Mouse (Mus musculus) forebrain, postnatal 0 days (tissue): Measurements from ENCODE around the gene Prss57. TPM values are rescaled to one million over a fixed set of nuclear protein-coding genes. Genes with fewer than 3 reads are reported as not detected.

Source experiments
- ATAC-seq: fragments of 200-750 bp; cut with Nextera tagmentation; 2 replicates; pipeline ENCODE4 v1.8.0; 2017; ENCODE audit warnings: mild to moderate bottlenecking, moderate library complexity
- DNase-seq: peaks from one replicate; pipeline ENCODE4 v3.0.0-alpha.2; 2015
- H3K27ac ChIP-seq: fragments of 300-500 bp; sonication (generic); 2 replicates; pipeline ENCODE4 v1.5.1; 2014; ENCODE audit warnings: low read depth, mild to moderate bottlenecking, antibody characterized with exemption, low read length, moderate library complexity, mixed read lengths
- H3K27me3 ChIP-seq: fragments of 300-500 bp; sonication (generic); 2 replicates; pipeline ENCODE4 v1.6.1; 2014; ENCODE audit warnings: mild to moderate bottlenecking, low read length, mixed read lengths; ENCODE audit not compliant: insufficient read depth
- H3K36me3 ChIP-seq: fragments of 300-500 bp; sonication (generic); 2 replicates; pipeline ENCODE4 v1.6.1; 2014; ENCODE audit warnings: mild to moderate bottlenecking, moderate library complexity; ENCODE audit not compliant: insufficient read depth
- H3K4me1 ChIP-seq: fragments of 300-500 bp; sonication (generic); 2 replicates; pipeline ENCODE4 v1.6.1; 2014; ENCODE audit warnings: antibody characterized with exemption; ENCODE audit not compliant: insufficient read depth
- H3K4me2 ChIP-seq: fragments of 300-500 bp; sonication (generic); 2 replicates; pipeline ENCODE4 v1.6.1; 2014; ENCODE audit warnings: low read depth, mild to moderate bottlenecking, moderate library complexity
- H3K4me3 ChIP-seq: fragments of 300-500 bp; sonication (generic); 2 replicates; pipeline ENCODE4 v1.5.1; 2014; ENCODE audit warnings: low read depth, low read length, mixed read lengths
- H3K9ac ChIP-seq: fragments of 300-500 bp; sonication (generic); 2 replicates; pipeline ENCODE4 v1.6.1; 2014; ENCODE audit warnings: mild to moderate bottlenecking
- H3K9me3 ChIP-seq: fragments of 300-500 bp; sonication (generic); 2 replicates; pipeline ENCODE4 v1.6.1; 2016; ENCODE audit warnings: low read length
- CTCF ChIP-seq: sonication (generic); IDR thresholded peaks from 2 replicates; pipeline ENCODE4 v1.5.1; 2016; ENCODE audit warnings: antibody characterized with exemption, control low read depth, low read depth
- WGBS: fragments of 180-500 bp; shearing (Covaris S2); extraction: QIAGEN DNeasy Blood & Tissue Kit; methylation state at CpG from one replicate; pipeline ENCODE4 v1.1.7; 2014; 5-methylcytosine and 5-hydroxymethylcytosine counted together
- polyA plus RNA-seq: library from polyadenylated mRNA; unstranded; fragments of >200 nt; fragmentation: Nextera tagmentation; extraction: Ambion mirVana; gene quantifications from 2 replicates; pipeline ENCODE4 v1.2.1, GENCODE M21; 2015
- total RNA-seq: library from RNA; depleted of rRNA; stranded (reverse); fragments of >200 nt; gene quantifications from 2 replicates; pipeline ENCODE4 v1.2.3, GENCODE M21; 2014

Prss57 gene
- total and polyA plus RNA-seq, 2 experiments from 2014 or later, result 0.35 TPM; not detected in 1

DNA sequence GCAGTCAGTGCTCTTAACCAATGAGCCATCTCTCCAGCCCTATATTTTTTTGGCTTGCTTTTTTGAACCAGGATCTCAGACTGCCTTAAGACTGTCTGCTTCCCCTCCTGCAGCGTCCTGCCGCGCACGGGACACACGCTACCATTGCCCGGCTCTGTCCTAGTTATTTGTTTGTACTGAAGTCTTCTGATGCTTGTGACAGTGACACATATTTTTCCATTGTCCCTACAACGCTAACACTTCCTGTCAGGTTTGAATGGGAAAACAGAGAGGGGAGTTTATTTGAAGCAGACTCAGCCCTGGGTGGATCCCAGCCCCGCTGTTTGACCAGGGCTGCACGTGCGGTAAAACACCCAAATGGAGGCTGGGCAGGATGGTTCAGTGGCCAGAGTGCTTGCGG is 18.0 kb upstream of the Prss57 start:
- no peak overlapping the region for H3K27ac ChIP-seq
- peaks cover 9% of the 10 kb centered on the region for H3K4me1 ChIP-seq
- H3K9ac ChIP-seq, result no peak overlapping the region
- no peak overlapping the region for H3K4me3 ChIP-seq
- no peaks in the 10 kb centered on the region for H3K9me3 ChIP-seq
- DNase-seq (no peak), ATAC-seq (no peak)
- no peaks in the 10 kb centered on the region for H3K27me3 ChIP-seq
- TF ChIP-seq CTCF, result no peak
- peaks cover 52% of the 10 kb centered on the region for H3K36me3 ChIP-seq
- 88% methylated on average over 11 of the region's 11 CpGs for WGBS
- H3K4me2 ChIP-seq, result no peak overlapping the region

DNA sequence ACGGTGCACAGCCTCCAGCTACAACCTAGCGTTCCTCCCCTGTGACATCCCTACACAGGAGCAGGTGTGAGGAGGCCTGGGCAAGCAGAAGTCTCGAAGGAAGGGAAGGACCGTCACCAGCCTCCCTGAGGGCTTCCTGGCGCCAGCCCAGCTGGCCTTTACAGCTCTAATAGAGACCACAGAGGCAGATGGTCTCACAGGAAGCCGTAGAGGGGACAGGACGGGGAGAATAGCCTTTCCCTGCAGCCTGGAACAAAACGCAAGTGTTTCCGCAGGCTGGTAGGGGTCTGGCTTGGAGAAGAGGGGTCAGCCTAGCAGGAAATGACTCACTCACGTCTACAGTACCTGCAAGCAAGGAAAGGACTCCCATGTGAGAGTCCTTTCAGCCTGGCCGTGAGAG is 17.1 kb upstream of the Prss57 start:
- WGBS, result 73% methylated on average over 11 of the region's 11 CpGs
- peaks cover 47% of the 10 kb centered on the region for H3K36me3 ChIP-seq
- no peak for ATAC-seq

DNA sequence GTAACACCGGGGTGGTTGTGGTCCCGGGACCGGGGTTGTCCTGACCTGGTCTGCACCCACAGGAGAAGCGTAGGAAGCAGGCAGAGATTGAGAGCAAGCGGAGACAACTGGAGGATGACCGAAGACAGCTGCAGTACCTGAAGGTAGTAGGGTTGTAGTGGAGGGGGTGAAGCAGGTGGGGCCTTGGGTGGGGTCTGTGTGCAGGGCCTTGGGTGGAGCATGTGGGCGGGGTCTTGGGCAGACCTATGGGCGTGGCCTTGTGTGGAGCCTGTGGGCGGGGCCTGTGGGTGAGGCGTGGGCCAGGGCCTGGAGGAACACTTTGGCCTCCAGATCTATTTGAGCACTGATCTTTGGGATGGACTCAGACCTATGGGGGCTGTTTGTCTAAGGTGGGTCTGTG is 16.2 kb upstream of the Prss57 start:
- no peak overlapping the region for H3K9ac ChIP-seq
- DNase-seq (no peak), ATAC-seq (no peak)
- no peak overlapping the region for H3K27ac ChIP-seq
- no peaks in the 10 kb centered on the region for H3K9me3 ChIP-seq
- no peak overlapping the region for H3K4me3 ChIP-seq
- H3K4me2 ChIP-seq, result no peak overlapping the region
- peaks cover 42% of the 10 kb centered on the region for H3K36me3 ChIP-seq
- peaks cover 26% of the 10 kb centered on the region for H3K4me1 ChIP-seq
- 85% methylated on average over 10 of the region's 10 CpGs for WGBS
- no peak for TF ChIP-seq CTCF
- no peaks in the 10 kb centered on the region for H3K27me3 ChIP-seq

More for the DNA sequence above, 17.1 kb upstream of the Prss57 start:
- Histone ChIP-seq H3K4me3 (no peak overlapping the region), H3K4me1 (peaks cover 18% of the 10 kb centered on the region), H3K27ac (no peak overlapping the region), H3K9me3 (no peaks in the 10 kb centered on the region), H3K27me3 (no peaks in the 10 kb centered on the region), H3K9ac (no peak overlapping the region), H3K4me2 (no peak overlapping the region)
- no peak for DNase-seq
- no peak for TF ChIP-seq CTCF

DNA sequence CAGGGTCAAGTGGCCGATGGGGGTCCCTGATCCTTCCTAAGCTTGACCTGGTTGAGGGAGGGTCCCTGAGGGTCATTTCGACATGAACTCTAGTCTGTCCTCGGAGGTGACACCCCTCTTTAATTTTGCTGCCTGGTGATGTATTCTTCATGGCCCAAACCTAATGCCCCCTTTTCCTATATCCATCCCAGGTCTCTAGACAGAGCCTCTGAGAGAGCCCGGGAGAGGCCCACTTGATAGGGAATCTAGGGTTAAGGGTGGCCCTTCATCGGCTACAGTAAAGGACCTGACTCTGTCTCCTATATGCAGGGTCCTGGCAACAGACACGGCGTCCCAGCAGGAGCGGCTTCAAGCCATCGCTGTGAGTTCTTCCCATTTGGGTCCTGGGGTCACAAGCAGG is 15.6 kb upstream of the Prss57 start:
- TF ChIP-seq CTCF, result no peak
- peaks cover 42% of the 10 kb centered on the region for H3K36me3 ChIP-seq
- H3K9me3 ChIP-seq, result no peaks in the 10 kb centered on the region
- no peak overlapping the region for H3K9ac ChIP-seq
- peaks cover 32% of the 10 kb centered on the region for H3K4me1 ChIP-seq
- 87% methylated on average over 9 of the region's 9 CpGs for WGBS
- H3K27ac ChIP-seq, result no peak overlapping the region
- no peak for ATAC-seq
- no peak for DNase-seq
- no peaks in the 10 kb centered on the region for H3K27me3 ChIP-seq
- H3K4me3 ChIP-seq, result no peak overlapping the region
- no peak overlapping the region for H3K4me2 ChIP-seq

DNA sequence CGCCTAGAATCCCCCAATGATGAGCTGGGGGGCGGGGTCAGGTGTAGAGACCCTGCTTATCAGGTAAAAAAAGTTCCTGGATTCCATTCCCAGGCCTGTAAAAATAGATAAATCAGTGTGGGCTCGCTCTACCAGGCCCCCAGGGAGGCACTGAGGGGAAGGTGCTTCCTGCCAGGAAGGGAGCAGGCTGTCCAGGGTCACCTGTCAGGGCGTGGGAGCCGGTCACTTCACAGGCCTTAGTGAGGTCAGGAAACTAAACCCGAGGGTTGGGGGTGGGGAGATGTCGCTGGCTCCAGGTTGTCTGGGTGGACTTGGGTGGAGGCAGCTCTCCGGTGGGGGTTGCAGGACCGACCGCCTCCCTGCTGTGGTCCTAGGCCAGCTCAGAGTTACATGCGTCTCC is 14.9 kb upstream of the Prss57 start:
- WGBS, result 79% methylated on average over 11 of the region's 11 CpGs
- Histone ChIP-seq H3K9ac (no peak overlapping the region), H3K36me3 (peaks cover 35% of the 10 kb centered on the region), H3K4me1 (peaks cover 32% of the 10 kb centered on the region), H3K27ac (no peak overlapping the region), H3K27me3 (no peaks in the 10 kb centered on the region), H3K4me3 (no peak overlapping the region), H3K4me2 (no peak overlapping the region), H3K9me3 (no peaks in the 10 kb centered on the region)
- TF ChIP-seq CTCF, result no peak
- DNase-seq (no peak), ATAC-seq (no peak)

GRCm38 (mm10) chr10:79803716-79804323 is 13.1 kb upstream of the Prss57 start:
- peak; percentile 94 for DNase-seq
- peaks cover 19% of the 10 kb centered on the region for H3K36me3 ChIP-seq
- no peaks in the 10 kb centered on the region for H3K27me3 ChIP-seq
- H3K4me1 ChIP-seq, result peaks cover 32% of the 10 kb centered on the region
- no peak for TF ChIP-seq CTCF
- ATAC-seq, result peak; percentile 98
- H3K4me3 ChIP-seq, result peak overlapping the region; percentile 24
- peak overlapping the region; percentile 53 for H3K4me2 ChIP-seq
- 4% methylated on average over 29 of the region's 29 CpGs for WGBS
- H3K9me3 ChIP-seq, result no peaks in the 10 kb centered on the region
- peak overlapping the region; percentile 90 for H3K27ac ChIP-seq
- peak overlapping the region; percentile 46 for H3K9ac ChIP-seq

- H3K27me3 ChIP-seq, result no peaks in the 10 kb centered on the region
- TF ChIP-seq CTCF, result no peak
- no peaks in the 10 kb centered on the region for H3K9me3 ChIP-seq
- H3K27ac ChIP-seq, result peak overlapping the region; percentile 90
- H3K36me3 ChIP-seq, result peaks cover 5% of the 10 kb centered on the region; the same call in 1 of the 2 replicates
- no peak for ATAC-seq
- H3K4me3 ChIP-seq, result no peak overlapping the region
- H3K4me1 ChIP-seq, result peaks cover 32% of the 10 kb centered on the region
- 0 out of 2 replicates have a peak overlapping the region, but pooled peaks have one; percentile 5 for H3K4me2 ChIP-seq
- no peak for DNase-seq
- no peak overlapping the region for H3K9ac ChIP-seq
- WGBS, result 32% methylated on average over 11 of the region's 11 CpGs
Measured at GRCm38 (mm10) chr10:79802331-79802971, 11.7 kb upstream of the Prss57 start.
